Mouse (Mus musculus): ENCODE measurements around the gene 2610028H24Rik. TPM values are rescaled to one million over a fixed set of nuclear protein-coding genes. Genes with fewer than 3 reads are reported as not detected.

2610028H24Rik gene
- not detected for total RNA-seq (2022)

GRCm38 (mm10) chr10:76448851-76449250 lies at the start of gene 2610028H24Rik:
Gene 2610028H24Rik (plus strand): TSS chr10:76449081.
- no peak for DNase-seq (ENCODE audit: low spot score in 2 of 2)

- no peak for DNase-seq (ENCODE audit: low spot score in 2 of 2)
Observed at GRCm38 (mm10) chr10:76408520-76408919, 40.4 kb upstream of the 2610028H24Rik start.

GRCm38 (mm10) chr10:76416811-76417210 lies 32.1 kb upstream of the 2610028H24Rik start:
- DNase-seq (ENCODE audit: low spot score in 2 of 2), result peak; percentile 13 to 66

GRCm38 (mm10) chr10:76425674-76426073 lies 23.2 kb upstream of the 2610028H24Rik start:
- no peak for DNase-seq (ENCODE audit: low spot score in 2 of 2)

GRCm38 (mm10) chr10:76433925-76434324 lies 15.0 kb upstream of the 2610028H24Rik start:
- no peak for DNase-seq (ENCODE audit: low spot score in 2 of 2)

GRCm38 (mm10) chr10:76439107-76439890 lies 9.6 kb upstream of the 2610028H24Rik start:
- DNase-seq (ENCODE audit: low spot score in 2 of 2), result no peak

- DNase-seq (ENCODE audit: low spot score in 2 of 2), result no peak
Observed at GRCm38 (mm10) chr10:76440281-76440680, 8.6 kb upstream of the 2610028H24Rik start, which contains the start of gene AC141477.1. Gene AC141477.1 (minus strand): TSS chr10:76440444.

- peak; percentile 90 to 96 for DNase-seq (ENCODE audit: low spot score in 2 of 2)
Observed at GRCm38 (mm10) chr10:76442178-76443088, 6.4 kb upstream of the 2610028H24Rik start, which contains the start of gene Pcnt. Gene Pcnt (minus strand): TSS chr10:76442786.

- DNase-seq (ENCODE audit: low spot score in 2 of 2), result no peak
Observed at GRCm38 (mm10) chr10:76445996-76446681, 2.7 kb upstream of the 2610028H24Rik start.

GRCm38 (mm10) chr10:76447406-76448229 lies 1.3 kb upstream of the 2610028H24Rik start:
- no peak for DNase-seq (ENCODE audit: low spot score in 2 of 2)

- DNase-seq (ENCODE audit: low spot score in 2 of 2), result peak in 1 of 2 experiments; percentile 30
Observed at GRCm38 (mm10) chr10:76455289-76455688, 6.4 kb downstream of the 2610028H24Rik start.

GRCm38 (mm10) chr10:76461255-76461654 lies 12.4 kb downstream of the 2610028H24Rik start:
- DNase-seq (ENCODE audit: low spot score in 2 of 2), result no peak

GRCm38 (mm10) chr10:76462312-76462711 lies 13.4 kb downstream of the 2610028H24Rik start:
- no peak for DNase-seq (ENCODE audit: low spot score in 2 of 2)

- no peak for DNase-seq (ENCODE audit: low spot score in 2 of 2)
Observed at GRCm38 (mm10) chr10:76462721-76463120, 13.8 kb downstream of the 2610028H24Rik start.

GRCm38 (mm10) chr10:76468203-76469162 lies 19.6 kb downstream of the 2610028H24Rik start, which contains the start of the genes Mcm3ap and Ybey:
Gene Mcm3ap (plus strand): TSS chr10:76468927.
Gene Ybey (minus strand): TSS chr10:76469114.
- DNase-seq (ENCODE audit: low spot score in 2 of 2), result peak; percentile 82 to 86

- no peak for DNase-seq (ENCODE audit: low spot score in 2 of 2)
Observed at GRCm38 (mm10) chr10:76473759-76474158, 24.9 kb downstream of the 2610028H24Rik start.

GRCm38 (mm10) chr10:76480851-76481250 lies 32.0 kb downstream of the 2610028H24Rik start:
- DNase-seq (ENCODE audit: low spot score in 2 of 2), result no peak

- DNase-seq (ENCODE audit: low spot score in 2 of 2), result no peak
Observed at GRCm38 (mm10) chr10:76481480-76481879, 32.6 kb downstream of the 2610028H24Rik start.

GRCm38 (mm10) chr10:76486302-76486701 lies 37.4 kb downstream of the 2610028H24Rik start:
- no peak for DNase-seq (ENCODE audit: low spot score in 2 of 2)
